ENCODE assay signal across 20 mouse cellular contexts in genomic region chr4:102813346-102813745, GRCm38 (mm10).
DNase-seq lines count a peak whose midpoint lies in the region; TF ChIP-seq lines count a peak whose summit lies in the region.
"Had no signal": no experiment of that assay in that cellular context is flagged by ENCODE, and none has a peak within 500 bp of the region (broad histone marks: within the 10 kb centered on the region; RNA-seq: fewer than 3 reads in every experiment).

No protein-coding gene starts in this region.

- no peak for TF ChIP-seq POLR2A in thymus, adult 2 months (IDR thresholded peaks at IDR 0.05; ENCODE audit: control insufficient read depth, extremely low read depth, insufficient read depth, low read length, poor library complexity)

- H3K27ac ChIP-seq in thymus, adult 2 months (ENCODE audit: control insufficient read depth, insufficient read depth, low read length): no peak overlapping the region
- H3K27ac ChIP-seq: embryonic facial prominence, embryonic 12.5 days; embryonic facial prominence, embryonic 15.5 days; hindbrain, embryonic 10.5 days; hindbrain, embryonic 13.5 days had no signal

- no peaks in the 10 kb centered on the region for H3K36me3 ChIP-seq in E14TG2a.4 (ENCODE audit: insufficient read depth, low read length)
- H3K36me3 ChIP-seq in thymus, adult 2 months (ENCODE audit: control insufficient read depth, insufficient read depth, low read length): no peaks in the 10 kb centered on the region
- H3K36me3 ChIP-seq: embryonic facial prominence, embryonic 12.5 days; embryonic facial prominence, embryonic 15.5 days; hindbrain, embryonic 10.5 days; hindbrain, embryonic 13.5 days had no signal

- DNase-seq in heart, adult 11 months: peak; percentile 71
- no peak for DNase-seq in heart, postnatal 14 days
- DNase-seq in MN1 (ENCODE audit: low spot score) (peak; percentile 17), ZHBTc4 (ENCODE audit: low read depth, low spot score) (peak; percentile 63)
- DNase-seq in thymus, adult 2 months: no peak
- no peak for DNase-seq in thymus, postnatal 10 days (ENCODE audit: low spot score in 2 of 2)
- DNase-seq: adrenal gland, postnatal 10 days; adrenal gland, postnatal 36 days; cerebellum, adult 2 months; cerebellum, adult 9-11 months; cerebellum, postnatal 25 days; forebrain, postnatal 0 days; gastrocnemius, postnatal 36 days; heart, postnatal 36 days had no signal

- H3K4me1 ChIP-seq in E14TG2a.4 (replicated peaks; ENCODE audit: low read depth, low read length): peaks cover 2% of the 10 kb centered on the region; the same call in 1 of the 2 replicates
- H3K4me1 ChIP-seq in thymus, adult 2 months (replicated peaks; ENCODE audit: control insufficient read depth, insufficient read depth, low read length): no peaks in the 10 kb centered on the region
- H3K4me1 ChIP-seq: embryonic facial prominence, embryonic 15.5 days; hindbrain, embryonic 10.5 days had no signal

- intact Hi-C loops in heart, postnatal 14 days (cut with DNase I): no loop called here

- no peak for TF ChIP-seq CTCF in E14TG2a.4 (conservative IDR thresholded peaks at IDR 0.05; ENCODE audit: low read length)
- no peak for TF ChIP-seq CTCF in thymus, adult 2 months (IDR thresholded peaks at IDR 0.05; ENCODE audit: borderline replicate concordance, control insufficient read depth, extremely low read depth, insufficient read depth, low read length, poor library complexity)

- no peaks in the 10 kb centered on the region for H3K9me3 ChIP-seq in E14TG2a.4 (ENCODE audit: low read length)
- H3K9me3 ChIP-seq: embryonic facial prominence, embryonic 12.5 days; embryonic facial prominence, embryonic 15.5 days; hindbrain, embryonic 10.5 days; hindbrain, embryonic 13.5 days had no signal

- no peaks in the 10 kb centered on the region for H3K27me3 ChIP-seq in E14TG2a.4 (ENCODE audit: insufficient read depth, low read length)
- H3K27me3 ChIP-seq in thymus, adult 2 months (ENCODE audit: control insufficient read depth, insufficient read depth, low read length): no peaks in the 10 kb centered on the region
- H3K27me3 ChIP-seq: embryonic facial prominence, embryonic 12.5 days; embryonic facial prominence, embryonic 15.5 days; hindbrain, embryonic 13.5 days; Patski had no signal

- WGBS in thymus, adult 2 months: 89% methylated on average over 8 of the region's 8 CpGs

- 0 out of 2 replicates have a peak overlapping the region, but pooled peaks have one; percentile 21 for H3K4me3 ChIP-seq in E14TG2a.4 (replicated peaks; ENCODE audit: low read length)
- no peak overlapping the region for H3K4me3 ChIP-seq in thymus, adult 2 months (ENCODE audit: control insufficient read depth, insufficient read depth, low read length)
- H3K4me3 ChIP-seq: embryonic facial prominence, embryonic 12.5 days; embryonic facial prominence, embryonic 15.5 days; hindbrain, embryonic 10.5 days; hindbrain, embryonic 13.5 days had no signal

Comparison
In these comparisons a context has a peak if more than half of its experiments do, and no peak if none do; other contexts are left out.
1. DNase-seq: peak in heart, adult 11 months (single experiment), MN1 (single experiment) and ZHBTc4 (single experiment); none in heart, postnatal 14 days (0 of 2), thymus, adult 2 months (single experiment) and thymus, postnatal 10 days (0 of 2).